Mouse (Mus musculus): ENCODE data around the gene Iqcn. TPM values are rescaled to one million over a fixed set of nuclear protein-coding genes. Genes with fewer than 3 reads are reported as not detected.
A peak's percentile ranks its signal among the peaks of the same experiment; 100 is the strongest.

Gene Iqcn
- total RNA-seq, 4 experiments from 2014 or later: not detected

- no peak for DNase-seq (ENCODE audit: low spot score in 2 of 2)
Measured at GRCm38 (mm10) chr8:70678679-70679078, 24.6 kb upstream of the Iqcn start.

GRCm38 (mm10) chr8:70679404-70679803 is 23.9 kb upstream of the Iqcn start:
- DNase-seq (ENCODE audit: low spot score in 2 of 2): no peak

- DNase-seq (ENCODE audit: low spot score in 2 of 2): no peak
Measured at GRCm38 (mm10) chr8:70680039-70680438, 23.2 kb upstream of the Iqcn start.

GRCm38 (mm10) chr8:70681410-70681809 is 21.8 kb upstream of the Iqcn start:
- no peak for DNase-seq (ENCODE audit: low spot score in 2 of 2)

- peak; percentile 78 to 88 for DNase-seq (ENCODE audit: low spot score in 2 of 2)
Measured at GRCm38 (mm10) chr8:70682193-70682592, 21.1 kb upstream of the Iqcn start.

- DNase-seq (ENCODE audit: low spot score in 2 of 2): no peak
Measured at GRCm38 (mm10) chr8:70682692-70683091, 20.6 kb upstream of the Iqcn start.

GRCm38 (mm10) chr8:70684291-70684690 is 19.0 kb upstream of the Iqcn start:
- no peak for DNase-seq (ENCODE audit: low spot score in 2 of 2)

GRCm38 (mm10) chr8:70687576-70687975 is 15.7 kb upstream of the Iqcn start:
- peak; percentile 75 to 79 for DNase-seq (ENCODE audit: low spot score in 2 of 2)

- DNase-seq (ENCODE audit: low spot score in 2 of 2): no peak
Measured at GRCm38 (mm10) chr8:70688136-70688535, 15.1 kb upstream of the Iqcn start.

- DNase-seq (ENCODE audit: low spot score in 2 of 2): no peak
Measured at GRCm38 (mm10) chr8:70689892-70690390, 13.3 kb upstream of the Iqcn start.

- DNase-seq (ENCODE audit: low spot score in 2 of 2): no peak
Measured at GRCm38 (mm10) chr8:70691230-70691629, 12.0 kb upstream of the Iqcn start.

GRCm38 (mm10) chr8:70691727-70692231 is 11.5 kb upstream of the Iqcn start:
- DNase-seq (ENCODE audit: low spot score in 2 of 2): no peak

- no peak for DNase-seq (ENCODE audit: low spot score in 2 of 2)
Measured at GRCm38 (mm10) chr8:70693636-70694035, 9.6 kb upstream of the Iqcn start.

- DNase-seq (ENCODE audit: low spot score in 2 of 2): peak in 1 of 2 experiments; percentile 65
Measured at GRCm38 (mm10) chr8:70695318-70696018, 7.8 kb upstream of the Iqcn start.

- peak in 1 of 2 experiments; percentile 68 for DNase-seq (ENCODE audit: low spot score in 2 of 2)
Measured at GRCm38 (mm10) chr8:70696019-70696885, 7.0 kb upstream of the Iqcn start.

- no peak for DNase-seq (ENCODE audit: low spot score in 2 of 2)
Measured at GRCm38 (mm10) chr8:70696946-70697345, 6.3 kb upstream of the Iqcn start.

GRCm38 (mm10) chr8:70697366-70698250 is 5.6 kb upstream of the Iqcn start:
- no peak for DNase-seq (ENCODE audit: low spot score in 2 of 2)

- peak; percentile 99 for DNase-seq (ENCODE audit: low spot score in 2 of 2)
Measured at GRCm38 (mm10) chr8:70698310-70699109, 4.7 kb upstream of the Iqcn start, which contains the start of gene Jund. Gene Jund (plus strand): TSS chr8:70698949.

- DNase-seq (ENCODE audit: low spot score in 2 of 2): peak; percentile 49 to 54
Measured at GRCm38 (mm10) chr8:70699116-70699833, 4.0 kb upstream of the Iqcn start.
